Mouse (Mus musculus) brain, embryonic 18.5 days (tissue): ENCODE data around the gene Larp1b.
A peak's percentile ranks its signal among the peaks of the same experiment; 100 is the strongest.

Experiments used
- DNase-seq: peaks from one replicate; pipeline ENCODE4 v3.0.0-alpha.2; 2012; ENCODE audit warnings: low read depth, low spot score

Larp1b gene

DNA sequence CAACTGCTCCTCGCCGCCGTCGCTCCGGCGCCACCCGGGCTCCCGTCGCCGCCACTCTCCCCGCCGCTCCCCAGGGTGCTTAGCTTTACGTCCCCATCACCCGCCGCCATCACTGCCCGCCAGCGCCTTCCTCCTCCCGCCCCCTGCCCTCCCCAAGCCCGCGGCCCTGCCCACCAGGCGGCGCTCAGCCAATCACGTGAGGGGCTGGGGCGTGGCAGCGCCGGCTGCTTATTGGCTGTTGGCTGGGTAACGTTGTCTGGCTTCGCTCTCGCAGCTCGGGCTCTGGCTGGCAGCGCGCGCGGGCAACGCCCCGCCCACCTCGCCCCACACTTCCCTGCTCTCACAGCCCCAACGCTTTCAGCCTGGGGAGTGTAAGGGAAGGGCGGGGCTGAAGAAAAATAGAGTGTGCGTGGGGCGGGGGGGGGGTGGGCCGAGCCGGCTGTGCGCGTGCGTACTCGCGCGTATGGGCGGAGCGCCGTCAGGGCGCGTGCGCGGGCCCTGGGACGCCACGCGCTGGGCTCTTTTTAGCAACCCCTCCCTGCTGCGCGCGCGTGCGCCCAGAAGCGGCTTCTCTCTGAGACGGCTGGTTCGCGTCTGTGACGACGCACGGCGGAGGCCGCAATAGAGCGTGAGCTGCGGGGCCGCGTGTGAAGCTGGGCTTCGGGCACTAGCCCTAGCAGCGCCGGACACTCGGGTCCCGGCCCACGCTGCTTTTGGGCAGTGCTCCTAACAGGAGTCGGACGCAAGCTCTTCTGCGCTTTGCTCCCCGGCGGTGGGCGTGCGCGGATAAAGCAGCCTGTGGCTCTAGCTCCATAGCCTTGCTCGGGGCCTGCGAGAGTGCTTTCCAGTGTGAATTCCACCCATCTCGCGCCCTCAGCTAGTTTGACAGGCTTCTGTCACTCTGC lies 133.5 kb downstream of the Larp1b start, which contains the start of gene Pgrmc2:
Gene Pgrmc2 (minus strand): TSS at position 162 of the 905 bp plus-strand sequence.
- DNase-seq, result peak; percentile 98

DNA sequence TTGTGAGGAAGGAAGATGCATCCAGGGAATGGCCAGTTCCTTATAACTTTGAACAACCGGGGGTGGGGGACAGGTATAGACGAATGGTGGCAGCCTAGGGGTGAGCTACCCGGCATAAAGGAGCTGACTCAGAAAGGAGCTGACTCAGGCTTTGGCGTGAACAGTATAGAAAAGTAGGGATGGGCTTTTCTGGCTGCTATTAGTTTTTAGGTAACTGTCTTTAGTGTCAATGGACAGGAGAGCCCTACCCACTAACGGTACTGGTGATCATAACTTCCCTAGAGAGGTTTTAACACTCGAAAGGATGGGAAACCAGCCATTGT lies 134.1 kb downstream of the Larp1b start:
- no peak for DNase-seq

DNA sequence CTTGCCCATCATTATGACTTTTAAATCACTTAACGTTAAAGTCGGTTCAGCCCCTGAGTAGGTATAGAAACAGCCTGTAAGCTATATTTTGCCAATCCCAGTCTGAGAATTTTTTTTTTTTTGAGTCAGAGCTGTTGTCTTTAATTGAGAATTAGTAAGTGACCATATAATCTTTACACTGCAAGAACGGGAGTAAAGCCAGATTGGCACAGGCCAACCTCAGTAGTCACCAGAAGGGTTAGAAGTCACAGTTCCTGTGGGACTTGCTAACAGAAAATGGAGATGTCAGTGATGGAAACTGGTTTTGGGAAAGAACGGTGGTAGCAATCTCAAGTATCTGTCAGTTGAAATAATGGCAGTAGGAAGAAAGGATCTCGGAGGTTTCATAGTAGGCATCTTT lies 134.8 kb downstream of the Larp1b start:
- no peak for DNase-seq

DNA sequence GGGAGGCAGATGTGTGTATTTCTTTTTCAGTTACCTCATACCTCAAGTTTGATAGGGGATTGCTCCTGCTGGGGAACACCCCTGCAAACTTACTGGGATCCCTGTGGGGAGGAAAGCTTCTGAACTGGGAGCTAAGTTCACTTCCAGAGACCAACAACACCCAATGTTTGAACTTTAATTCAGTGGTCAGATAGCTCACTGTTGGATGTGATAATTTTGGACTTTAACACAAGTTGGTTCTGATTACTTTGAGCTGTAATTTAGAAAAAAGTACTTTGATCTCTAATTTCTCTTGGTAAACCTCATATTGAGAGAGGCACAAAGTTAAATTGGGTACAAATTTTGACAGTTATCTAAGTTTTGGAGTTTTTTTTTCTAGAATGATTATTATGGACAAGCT lies 137.4 kb downstream of the Larp1b start:
- DNase-seq, result no peak
